Mouse (Mus musculus): Measurements from ENCODE around the gene Mstn.

Gene Mstn

GRCm38 (mm10) chr1:53110561-53110960, 49.1 kb downstream of the Mstn start:
- DNase-seq (ENCODE audit: low spot score) = no peak
